Mouse (Mus musculus) liver, adult 2 months (tissue): ENCODE data around the gene Arhgap6.

ENCODE experiments used
- CTCF ChIP-seq: fragments of 200-500 bp; IDR thresholded peaks from 2 replicates; pipeline ENCODE4 v1.5.1; 2011; ENCODE audit warnings: low read depth, low read length, control low read depth
- POLR2A ChIP-seq: fragments of 200-500 bp; IDR thresholded peaks from 2 replicates; pipeline ENCODE4 v1.6.1; 2011; ENCODE audit warnings: low read length, control low read depth; ENCODE audit not compliant: insufficient read depth; ENCODE audit errors: extremely low read depth

DNA sequence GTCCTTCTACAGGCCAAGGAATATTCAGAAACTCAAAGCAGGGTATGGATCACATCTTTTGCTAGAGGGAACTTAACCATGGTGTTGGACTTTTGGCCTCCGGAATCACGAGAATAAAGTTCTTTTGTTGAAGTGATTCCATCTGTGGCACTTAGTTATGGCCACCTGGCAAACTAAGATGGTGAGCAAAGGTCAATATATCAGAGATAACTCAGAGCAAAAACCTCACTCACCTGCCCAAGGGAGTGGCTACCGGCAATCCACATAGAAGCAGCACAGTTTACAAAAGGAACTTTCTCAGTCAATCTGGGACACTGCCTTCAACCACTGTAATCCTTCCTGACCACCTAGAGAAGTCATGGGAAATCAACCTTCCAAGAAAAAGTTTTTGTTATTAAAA lies 513.7 kb downstream of the Arhgap6 start:
- TF ChIP-seq CTCF (no peak), POLR2A (no peak)
